Mouse (Mus musculus): ENCODE measurements around the gene Ppef1.

- TF ChIP-seq CHD2 (IDR thresholded peaks at IDR 0.05; ENCODE audit: low read length) (no peak), RCOR1 (IDR thresholded peaks at IDR 0.05; ENCODE audit: low read depth, low read length) (no peak), UBTF (IDR thresholded peaks at IDR 0.05; ENCODE audit: borderline replicate concordance, insufficient read depth, low read depth, low read length) (no peak), EP300 (IDR thresholded peaks at IDR 0.05; ENCODE audit: low read depth in 1 of 2, low read length in 2 of 2) (no peak), GABPA (IDR thresholded peaks at IDR 0.05; ENCODE audit: low read depth, low read length) (no peak), CTCF (IDR thresholded peaks at IDR 0.05 in 2 of 3, conservative IDR thresholded peaks at IDR 0.05 in 1 of 3; ENCODE audit: control insufficient read depth in 1 of 3, insufficient read depth in 1 of 3, low read depth in 2 of 3, low read length in 3 of 3, poor library complexity in 1 of 3, severe bottlenecking in 1 of 3) (no peak)
These were observed 37.5 kb upstream of the Ppef1 start for GRCm38 (mm10) chrX:160773033-160773432.

Data from MEL (cell line).